Mouse (Mus musculus) fat pad, adult 2 months (tissue): Measurements from ENCODE around the gene Gnl2.

Experiments used
- DNase-seq: peaks from one replicate; pipeline ENCODE4 v3.0.0-alpha.2; 2011; ENCODE audit warnings: low read depth, low spot score; ENCODE audit errors: extremely low read depth

Gnl2 gene

GRCm38 (mm10) chr4:125078698-125079097, 62.3 kb downstream of the Gnl2 start:
- DNase-seq = no peak

GRCm38 (mm10) chr4:125084403-125085345, 68.3 kb downstream of the Gnl2 start, which contains the start of gene Meaf6:
Gene Meaf6, plus strand, starts transcription at chr4:125085134.
- DNase-seq = no peak

GRCm38 (mm10) chr4:125085346-125085841, 69.0 kb downstream of the Gnl2 start:
- no peak for DNase-seq

- no peak for DNase-seq
These were observed 76.6 kb downstream of the Gnl2 start for GRCm38 (mm10) chr4:125093031-125093430.

- DNase-seq = no peak
These were observed 79.7 kb downstream of the Gnl2 start for GRCm38 (mm10) chr4:125096066-125096465.

GRCm38 (mm10) chr4:125097412-125097811, 81.0 kb downstream of the Gnl2 start:
- DNase-seq = no peak

- no peak for DNase-seq
These were observed 83.1 kb downstream of the Gnl2 start for GRCm38 (mm10) chr4:125099458-125099857.

GRCm38 (mm10) chr4:125101334-125101733, 84.9 kb downstream of the Gnl2 start:
- DNase-seq = no peak
